Mouse (Mus musculus) myocyte (in vitro differentiated cells): ENCODE results near the gene Galnt14. TPM values are rescaled to one million over a fixed set of nuclear protein-coding genes. Genes with fewer than 3 reads are reported as not detected.

ENCODE experiments used
- H3K27me3 ChIP-seq: one replicate; pipeline ENCODE4 v1.6.1; 2011; ENCODE audit not compliant: control insufficient read depth, insufficient read depth, insufficient read length
- H3K36me3 ChIP-seq: one replicate; pipeline ENCODE4 v1.6.1; 2011; ENCODE audit not compliant: control insufficient read depth, insufficient read depth
- H3K4me2 ChIP-seq: one replicate; pipeline ENCODE4 v1.6.1; 2011; ENCODE audit warnings: low read depth, control low read depth
- H3K4me3 ChIP-seq: one replicate; pipeline ENCODE4 v1.5.1; 2011; ENCODE audit warnings: mild to moderate bottlenecking, control low read depth, moderate library complexity
- H3K79me2 ChIP-seq: one replicate; pipeline ENCODE4 v1.6.1; 2011; ENCODE audit not compliant: control insufficient read depth, insufficient read depth
- H3ac ChIP-seq: one replicate; pipeline ENCODE4 v1.6.1; 2011; ENCODE audit not compliant: control insufficient read depth, insufficient read length
- CEBPB ChIP-seq: IDR thresholded peaks from 2 replicates; pipeline ENCODE4 v1.6.1; 2011; ENCODE audit warnings: mild to moderate bottlenecking, moderate library complexity; ENCODE audit not compliant: poor library complexity, insufficient read depth, severe bottlenecking
- E2F4 ChIP-seq: IDR thresholded peaks from one replicate; pipeline ENCODE4 v1.6.1; 2011; ENCODE audit warnings: mild to moderate bottlenecking, control low read depth, moderate library complexity; ENCODE audit not compliant: insufficient read depth
- MAX ChIP-seq: IDR thresholded peaks from one replicate; pipeline ENCODE4 v1.6.1; 2011; ENCODE audit warnings: low read depth, mild to moderate bottlenecking, control low read depth
- MYOD1 ChIP-seq, 3 experiments: IDR thresholded peaks; one replicate each; pipeline ENCODE4 v1.6.1; 2011; ENCODE audit warnings: control low read depth in 2 of 3, low read depth in 2 of 3, mild to moderate bottlenecking in 2 of 3, moderate library complexity in 1 of 3; ENCODE audit not compliant: insufficient read length in 2 of 3, control insufficient read depth in 1 of 3
- MYOG ChIP-seq, 3 experiments: IDR thresholded peaks; one replicate each; pipeline ENCODE4 v1.6.1; 2011; ENCODE audit warnings: control low read depth in 2 of 3, low read depth in 2 of 3, mild to moderate bottlenecking in 2 of 3; ENCODE audit not compliant: insufficient read length in 2 of 3, control insufficient read depth in 1 of 3, insufficient read depth in 1 of 3
- POLR2A ChIP-seq: IDR thresholded peaks from one replicate; pipeline ENCODE4 v1.6.1; 2011; ENCODE audit warnings: low read depth, mild to moderate bottlenecking, control low read depth, moderate library complexity; ENCODE audit not compliant: insufficient read length
- POLR2AphosphoS2 ChIP-seq: IDR thresholded peaks from one replicate; pipeline ENCODE4 v1.6.1; 2011; ENCODE audit warnings: low read depth, control low read depth; ENCODE audit not compliant: insufficient read length
- REST ChIP-seq: IDR thresholded peaks from one replicate; pipeline ENCODE4 v1.6.1; 2011; ENCODE audit warnings: mild to moderate bottlenecking, control low read depth, moderate library complexity; ENCODE audit not compliant: insufficient read depth, insufficient read length
- SRF ChIP-seq: IDR thresholded peaks from one replicate; pipeline ENCODE4 v1.6.1; 2011; ENCODE audit warnings: low read depth; ENCODE audit not compliant: control insufficient read depth, insufficient read length
- TCF12 ChIP-seq: IDR thresholded peaks from one replicate; pipeline ENCODE4 v1.6.1; 2011; ENCODE audit warnings: mild to moderate bottlenecking, control low read depth; ENCODE audit not compliant: poor library complexity, insufficient read depth, severe bottlenecking
- TCF3 ChIP-seq: IDR thresholded peaks from one replicate; pipeline ENCODE4 v1.6.1; 2011; ENCODE audit warnings: low read depth, control low read depth; ENCODE audit not compliant: insufficient read length
- USF1 ChIP-seq: IDR thresholded peaks from one replicate; pipeline ENCODE4 v1.6.1; 2011; ENCODE audit warnings: low read depth, mild to moderate bottlenecking, control low read depth, moderate library complexity
- polyA plus RNA-seq: library from polyadenylated mRNA; unstranded; fragments of >200 nt; fragmentation: generic; extraction: Trizol; gene quantifications from one replicate; pipeline ENCODE4 v1.2.1, GENCODE M21; 2012; ENCODE audit warnings: missing spikeins

Gene Galnt14
- polyA plus RNA-seq, 1 experiment = not detected

GRCm38 (mm10) chr17:73636988-73637387 lies 73.3 kb downstream of the Galnt14 start:
- H3K4me3 ChIP-seq = no peak overlapping the region
- no peak overlapping the region for H3K4me2 ChIP-seq
- H3K79me2 ChIP-seq = no peaks in the 10 kb centered on the region
- no peaks in the 10 kb centered on the region for H3K36me3 ChIP-seq
- TF ChIP-seq CEBPB (no peak), E2F4 (no peak), MYOG (IDR thresholded peaks at IDR 0.05; ENCODE audit: control insufficient read depth in 1 of 3, insufficient read depth in 1 of 3, insufficient read length in 2 of 3, low read depth in 2 of 3) (no peak), TCF3 (no peak), MAX (no peak), SRF (no peak), REST (no peak), POLR2AphosphoS2 (no peak), USF1 (no peak), MYOD1 (IDR thresholded peaks at IDR 0.05; ENCODE audit: control insufficient read depth in 1 of 3, insufficient read length in 2 of 3, low read depth in 2 of 3) (no peak), TCF12 (no peak), POLR2A (no peak)
- no peaks in the 10 kb centered on the region for H3K27me3 ChIP-seq
- H3ac ChIP-seq = no peak overlapping the region

- H3K4me3 ChIP-seq = no peak overlapping the region
- H3K4me2 ChIP-seq = no peak overlapping the region
- H3K79me2 ChIP-seq = no peaks in the 10 kb centered on the region
- TF ChIP-seq USF1 (no peak), MYOG (IDR thresholded peaks at IDR 0.05; ENCODE audit: control insufficient read depth in 1 of 3, insufficient read depth in 1 of 3, insufficient read length in 2 of 3, low read depth in 2 of 3) (no peak), POLR2A (no peak), E2F4 (no peak), MAX (no peak), REST (no peak), SRF (no peak), POLR2AphosphoS2 (no peak)
- H3ac ChIP-seq = no peak overlapping the region
- H3K36me3 ChIP-seq = no peaks in the 10 kb centered on the region
- H3K27me3 ChIP-seq = no peaks in the 10 kb centered on the region
Measured at GRCm38 (mm10) chr17:73634896-73635295, 75.4 kb downstream of the Galnt14 start.

GRCm38 (mm10) chr17:73633991-73634710 lies 76.1 kb downstream of the Galnt14 start:
- Histone ChIP-seq H3K36me3 (no peaks in the 10 kb centered on the region), H3K27me3 (no peaks in the 10 kb centered on the region), H3K4me2 (no peak overlapping the region), H3ac (no peak overlapping the region), H3K4me3 (no peak overlapping the region), H3K79me2 (no peaks in the 10 kb centered on the region)
- TF ChIP-seq USF1 (no peak), POLR2A (no peak), MYOG (IDR thresholded peaks at IDR 0.05; ENCODE audit: control insufficient read depth in 1 of 3, insufficient read depth in 1 of 3, insufficient read length in 2 of 3, low read depth in 2 of 3) (no peak), SRF (no peak), MYOD1 (IDR thresholded peaks at IDR 0.05; ENCODE audit: control insufficient read depth in 1 of 3, insufficient read length in 2 of 3, low read depth in 2 of 3) (no peak)

- Histone ChIP-seq H3K4me2 (no peak overlapping the region), H3K79me2 (no peaks in the 10 kb centered on the region), H3ac (no peak overlapping the region), H3K4me3 (no peak overlapping the region), H3K36me3 (no peaks in the 10 kb centered on the region), H3K27me3 (no peaks in the 10 kb centered on the region)
- TF ChIP-seq MAX = no peak
- no peak for TF ChIP-seq CEBPB
- TF ChIP-seq REST = no peak
- TF ChIP-seq E2F4 = no peak
- no peak for TF ChIP-seq POLR2A
- TF ChIP-seq TCF3 = no peak
- TF ChIP-seq TCF12 = no peak
- TF ChIP-seq SRF = no peak
Measured at GRCm38 (mm10) chr17:73628263-73628914, 81.9 kb downstream of the Galnt14 start.

- Histone ChIP-seq H3K27me3 (no peaks in the 10 kb centered on the region), H3K79me2 (no peaks in the 10 kb centered on the region), H3ac (no peak overlapping the region), H3K4me3 (no peak overlapping the region), H3K36me3 (no peaks in the 10 kb centered on the region), H3K4me2 (no peak overlapping the region)
- TF ChIP-seq REST = no peak
- TF ChIP-seq MYOD1 (IDR thresholded peaks at IDR 0.05; ENCODE audit: control insufficient read depth in 1 of 3, insufficient read length in 2 of 3, low read depth in 2 of 3) = no peak
- no peak for TF ChIP-seq USF1
- TF ChIP-seq TCF3 = no peak
- no peak for TF ChIP-seq MAX
- TF ChIP-seq POLR2A = no peak
- no peak for TF ChIP-seq MYOG (IDR thresholded peaks at IDR 0.05; ENCODE audit: control insufficient read depth in 1 of 3, insufficient read depth in 1 of 3, insufficient read length in 2 of 3, low read depth in 2 of 3)
- TF ChIP-seq TCF12 = no peak
- TF ChIP-seq POLR2AphosphoS2 = no peak
- no peak for TF ChIP-seq CEBPB
- no peak for TF ChIP-seq SRF
- no peak for TF ChIP-seq E2F4
Measured at GRCm38 (mm10) chr17:73626912-73627311, 83.3 kb downstream of the Galnt14 start.
